Mouse (Mus musculus) liver, postnatal 0 days (tissue): ENCODE data around the gene Kcnb1.

Experiments used
- CTCF ChIP-seq: sonication (generic); IDR thresholded peaks from 2 replicates; pipeline ENCODE4 v1.5.1; 2016; ENCODE audit warnings: antibody characterized with exemption, low read depth
- EP300 ChIP-seq: IDR thresholded peaks from 2 replicates; pipeline ENCODE4 v1.6.1; 2016; ENCODE audit warnings: antibody characterized with exemption, low read depth, mild to moderate bottlenecking

DNA sequence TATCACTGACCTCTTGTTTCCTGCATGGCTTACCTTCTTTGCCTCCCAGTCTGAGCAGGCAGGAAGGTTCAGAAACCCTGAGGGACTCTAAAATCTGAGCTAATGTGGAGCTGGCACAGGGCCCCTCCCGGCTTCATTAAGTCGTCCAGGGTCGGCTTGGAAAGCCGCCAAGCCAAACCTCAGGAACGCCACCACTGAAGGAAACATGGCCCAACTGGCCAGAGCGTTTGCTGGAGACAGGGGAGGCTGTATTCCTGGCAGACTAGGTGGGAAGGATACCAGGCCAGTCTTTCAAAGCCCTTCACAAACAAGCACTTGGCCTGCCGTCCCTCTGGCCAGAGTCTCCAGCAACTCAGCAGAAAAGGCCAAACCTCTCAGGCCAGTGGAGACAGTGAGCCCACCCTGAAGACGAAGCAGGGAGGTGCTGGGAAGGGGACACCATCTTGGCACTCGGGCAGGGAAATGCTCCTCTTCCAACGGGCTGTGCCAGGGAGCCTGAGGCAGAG is 27.4 kb downstream of the Kcnb1 start:
- TF ChIP-seq CTCF: no peak
- TF ChIP-seq EP300: no peak
